Mouse (Mus musculus) gastrocnemius, adult 2 months (tissue): ENCODE measurements at regions not wholly inside any gene's neighbourhood (a gene's known extent, or its start where the extent isn't known, plus 50 kb on each side); places are given as distances from the start of the nearest gene placed in this dataset.
"Not testable (repeated sequence)": the region's sequence is repeated elsewhere in the genome, so short reads cannot be mapped to it uniquely, and the experiment has no call there.

Experiments used
- DNase-seq: peaks from one replicate; pipeline ENCODE4 v3.0.0; 2022
- H3K27ac ChIP-seq: fragments of 200-600 bp; 2 replicates; pipeline ENCODE4 v1.8.1; 2022; ENCODE audit warnings: mild to moderate bottlenecking
- H3K4me3 ChIP-seq: fragments of 200-600 bp; 2 replicates; pipeline ENCODE4 v1.8.1; 2022; ENCODE audit warnings: mild to moderate bottlenecking, moderate library complexity
- CTCF ChIP-seq: fragments of 200-600 bp; IDR thresholded peaks from 2 replicates; pipeline ENCODE4 v1.8.1; 2022; ENCODE audit warnings: antibody characterized with exemption, mild to moderate bottlenecking, moderate library complexity
- intact Hi-C: fragments of 180-260 bp; cut with DNase I; formaldehyde crosslinking; loops from one replicate; pipeline ENCODE4 v1.15.1; 2025

DNA sequence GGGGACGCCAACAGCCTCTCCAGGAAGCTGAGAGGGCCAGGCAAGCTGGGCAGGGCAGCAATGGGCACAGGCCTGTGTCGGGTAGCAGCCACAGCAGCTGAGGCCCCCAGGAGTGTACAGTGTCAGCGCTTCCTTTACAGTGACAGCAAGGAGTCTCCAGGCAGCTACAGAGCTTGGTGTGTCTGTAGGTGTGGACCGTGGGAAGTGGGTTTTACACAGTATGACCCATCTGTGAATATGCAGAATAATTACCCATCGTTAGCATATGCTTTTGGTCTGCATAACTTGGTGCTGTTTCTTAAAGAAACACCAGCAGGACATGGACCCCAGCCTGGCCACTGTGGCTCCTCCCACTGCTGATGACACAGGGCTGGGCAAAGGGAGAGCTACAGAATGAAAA is 422.6 kb downstream of the Ptpru start:
- TF ChIP-seq CTCF, result no peak
- DNase-seq, result no peak
- intact Hi-C loops, result no loop called here

GRCm38 (mm10) chr4:131416209-131416608 is 421.9 kb downstream of the Ptpru start:
- no peak overlapping the region for H3K4me3 ChIP-seq
- no peak overlapping the region for H3K27ac ChIP-seq
- intact Hi-C loops, result no loop called here
- no peak for TF ChIP-seq CTCF
- DNase-seq, result no peak

More for the DNA sequence above, 422.6 kb downstream of the Ptpru start:
- no peak overlapping the region for H3K4me3 ChIP-seq
- H3K27ac ChIP-seq, result no peak overlapping the region

DNA sequence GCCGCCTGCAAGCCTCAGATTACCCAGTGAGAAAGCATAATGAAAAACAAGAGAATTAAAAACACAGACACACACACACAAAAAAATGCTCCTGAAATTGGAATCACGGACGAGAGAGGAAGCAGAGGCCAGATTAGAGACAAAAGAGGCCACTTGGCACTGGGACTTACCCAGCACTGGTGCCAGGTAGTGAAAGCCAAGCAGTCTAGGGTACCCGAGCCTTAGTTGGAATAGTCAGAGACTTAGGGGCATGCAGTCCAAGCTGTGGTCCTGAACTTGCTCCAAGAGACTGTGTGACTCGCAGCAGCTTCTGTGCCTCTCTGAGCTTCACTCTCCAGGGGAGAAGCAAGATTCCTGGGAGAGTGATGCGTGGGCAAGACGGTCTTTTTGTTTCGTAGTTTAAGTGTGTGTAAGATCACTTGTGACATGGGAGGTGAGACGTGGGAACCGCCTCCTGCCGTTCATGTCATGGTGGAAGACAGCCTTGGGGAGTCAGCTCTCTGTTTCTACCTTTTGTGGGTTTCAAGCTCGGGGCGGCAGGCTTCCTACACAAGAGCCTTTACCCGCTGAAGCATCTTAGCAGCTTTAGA is 420.8 kb downstream of the Ptpru start:
- intact Hi-C loops, result no loop called here
- Histone ChIP-seq H3K27ac (no peak overlapping the region), H3K4me3 (no peak overlapping the region)
- TF ChIP-seq CTCF, result no peak
- no peak for DNase-seq

GRCm38 (mm10) chr4:131425311-131425710 is 412.8 kb downstream of the Ptpru start:
- no peak overlapping the region for H3K4me3 ChIP-seq
- H3K27ac ChIP-seq, result no peak overlapping the region
- TF ChIP-seq CTCF, result no peak
- intact Hi-C loops, result no loop called here
- no peak for DNase-seq

- H3K4me3 ChIP-seq, result no peak overlapping the region
- intact Hi-C loops, result no loop called here
- no peak overlapping the region for H3K27ac ChIP-seq
- DNase-seq, result no peak
- no peak for TF ChIP-seq CTCF
These were observed 410.2 kb downstream of the Ptpru start for GRCm38 (mm10) chr4:131427871-131428270.

- no peak for TF ChIP-seq CTCF
- no peak overlapping the region for H3K27ac ChIP-seq
- intact Hi-C loops, result no loop called here
- no peak for DNase-seq
- H3K4me3 ChIP-seq, result no peak overlapping the region
These were observed 408.7 kb downstream of the Ptpru start for GRCm38 (mm10) chr4:131429356-131429755.

DNA sequence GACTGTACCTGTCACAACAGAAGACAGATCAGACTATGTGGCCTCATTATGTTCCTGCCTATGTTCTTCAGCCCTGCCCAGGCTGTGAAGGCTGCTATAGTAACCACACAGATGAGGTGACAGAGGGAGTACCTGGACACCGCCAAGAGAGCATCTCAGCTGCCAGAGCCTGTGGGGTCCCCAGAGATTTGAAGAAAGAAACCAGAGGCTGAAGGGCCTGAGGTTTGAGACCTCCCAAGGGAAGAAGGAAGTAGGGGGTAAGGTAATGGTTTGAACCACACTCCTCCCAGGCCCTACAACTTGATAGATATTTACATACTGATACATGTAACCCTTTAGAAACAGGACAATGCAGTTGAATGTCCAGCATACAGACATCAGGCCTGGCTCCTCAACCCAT is 407.7 kb downstream of the Ptpru start:
- intact Hi-C loops, result loop anchor here (2.0 kb wide), 3 partner anchors 56 to 470 kb away; no protein-coding TSS in a partner anchor
- H3K27ac ChIP-seq, result no peak overlapping the region
- DNase-seq, result no peak
- no peak overlapping the region for H3K4me3 ChIP-seq
- no peak for TF ChIP-seq CTCF

GRCm38 (mm10) chr4:131431188-131431587 is 406.9 kb downstream of the Ptpru start:
- Histone ChIP-seq H3K4me3 (no peak overlapping the region), H3K27ac (no peak overlapping the region)
- intact Hi-C loops, result loop anchor here (2.0 kb wide), 3 partner anchors 56 to 470 kb away; no protein-coding TSS in a partner anchor
- DNase-seq, result peak; percentile 43
- TF ChIP-seq CTCF, result peak; percentile 83

DNA sequence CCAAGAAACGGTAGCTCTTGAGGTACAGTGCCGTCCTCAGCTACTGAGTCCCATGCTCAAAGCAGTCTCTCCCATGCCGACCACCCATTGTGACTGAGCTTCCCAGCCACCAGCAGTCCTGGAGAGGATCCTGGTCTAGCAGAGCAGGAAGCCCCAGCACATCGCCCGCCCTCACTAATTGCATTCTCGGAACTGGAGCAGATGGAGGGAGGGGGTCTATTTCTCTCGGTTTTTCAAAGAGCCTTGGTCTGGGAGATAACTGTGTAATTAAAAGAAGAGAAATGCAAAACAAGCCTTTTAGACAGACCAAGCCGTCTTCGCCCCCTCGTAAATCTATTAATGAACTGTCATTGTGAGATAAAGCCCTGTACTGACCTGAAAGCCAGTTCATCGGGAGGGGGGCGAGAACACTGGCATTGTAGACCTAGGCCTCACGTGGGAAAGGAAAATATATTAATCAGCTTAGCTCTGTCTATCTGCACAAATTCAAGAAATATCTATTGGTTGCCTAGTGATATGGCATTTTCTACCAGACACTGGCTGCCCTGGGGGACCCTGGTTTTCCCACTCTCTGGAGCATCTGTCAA is 405.4 kb downstream of the Ptpru start:
- intact Hi-C loops, result no loop called here
- no peak for DNase-seq
- Histone ChIP-seq H3K27ac (no peak overlapping the region), H3K4me3 (no peak overlapping the region)
- no peak for TF ChIP-seq CTCF

- no peak for DNase-seq
- no peak overlapping the region for H3K4me3 ChIP-seq
- intact Hi-C loops, result no loop called here
- no peak overlapping the region for H3K27ac ChIP-seq
- TF ChIP-seq CTCF, result no peak
These were observed 402.9 kb downstream of the Ptpru start for GRCm38 (mm10) chr4:131435222-131435621.

- TF ChIP-seq CTCF, result no peak
- no peak overlapping the region for H3K27ac ChIP-seq
- intact Hi-C loops, result no loop called here
- H3K4me3 ChIP-seq, result no peak overlapping the region
- DNase-seq, result no peak
These were observed 399.7 kb downstream of the Ptpru start for GRCm38 (mm10) chr4:131438403-131438802.

GRCm38 (mm10) chr4:131438883-131439282 is 399.2 kb downstream of the Ptpru start:
- intact Hi-C loops, result no loop called here
- no peak overlapping the region for H3K27ac ChIP-seq
- DNase-seq, result no peak
- H3K4me3 ChIP-seq, result no peak overlapping the region
- no peak for TF ChIP-seq CTCF

DNA sequence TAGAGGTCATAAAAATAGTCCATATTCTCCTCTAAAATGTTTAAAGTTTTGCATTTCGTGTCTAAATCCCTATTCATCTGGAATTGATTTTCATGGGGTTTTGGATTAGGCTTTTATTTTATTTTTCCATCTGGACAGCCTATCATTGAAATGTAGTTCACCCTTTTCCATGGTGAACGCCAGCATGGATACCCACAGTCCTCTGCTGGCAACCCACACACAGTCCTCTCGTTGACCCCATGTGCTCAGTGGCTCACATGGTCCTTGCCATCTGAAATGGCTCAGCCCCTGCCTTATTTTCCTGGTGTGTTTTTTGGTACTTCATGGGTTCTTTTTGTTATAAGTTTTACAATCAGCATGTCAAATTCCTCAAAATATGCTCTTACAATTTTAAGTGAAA is 397.2 kb downstream of the Ptpru start:
- intact Hi-C loops, result no loop called here
- no peak for TF ChIP-seq CTCF
- Histone ChIP-seq H3K4me3 (no peak overlapping the region), H3K27ac (no peak overlapping the region; the same call in 1 of the 2 replicates)
- DNase-seq, result no peak

GRCm38 (mm10) chr4:131443518-131443917 is 394.6 kb downstream of the Ptpru start:
- TF ChIP-seq CTCF, result no peak
- Histone ChIP-seq H3K27ac (no peak overlapping the region), H3K4me3 (no peak overlapping the region)
- intact Hi-C loops, result no loop called here
- no peak for DNase-seq

DNA sequence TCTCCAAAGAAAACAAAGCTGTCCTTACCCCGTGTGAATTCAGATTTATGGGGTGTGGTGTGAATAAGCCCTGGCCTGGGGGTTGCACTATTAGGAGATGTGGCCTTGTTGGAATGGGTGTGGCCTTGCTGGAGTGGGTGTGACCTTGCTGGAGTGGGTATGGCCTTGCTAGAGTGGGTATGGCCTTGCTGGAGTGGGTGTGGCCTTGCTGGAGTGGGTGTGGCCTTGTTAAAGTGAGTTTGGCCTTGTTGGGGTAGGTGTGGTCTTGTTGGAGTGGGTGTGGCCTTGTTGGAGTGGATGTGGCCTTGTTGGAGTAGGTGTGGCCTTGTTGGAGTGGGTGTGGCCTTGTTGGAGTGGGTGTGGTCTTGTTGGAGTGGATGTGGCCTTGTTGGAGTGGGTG is 387.8 kb downstream of the Ptpru start:
- DNase-seq, H3K4me3 ChIP-seq, H3K27ac ChIP-seq, intact Hi-C loops: not testable (repeated sequence)
